Mouse (Mus musculus) myocyte (in vitro differentiated cells): Measurements from ENCODE around the gene Tacc2.

Experiments used
- CEBPB ChIP-seq: IDR thresholded peaks from 2 replicates; pipeline ENCODE4 v1.6.1; 2011; ENCODE audit warnings: mild to moderate bottlenecking, moderate library complexity; ENCODE audit not compliant: poor library complexity, insufficient read depth, severe bottlenecking
- E2F4 ChIP-seq: IDR thresholded peaks from one replicate; pipeline ENCODE4 v1.6.1; 2011; ENCODE audit warnings: mild to moderate bottlenecking, control low read depth, moderate library complexity; ENCODE audit not compliant: insufficient read depth
- MAX ChIP-seq: IDR thresholded peaks from one replicate; pipeline ENCODE4 v1.6.1; 2011; ENCODE audit warnings: low read depth, mild to moderate bottlenecking, control low read depth
- MYOG ChIP-seq, 3 experiments: IDR thresholded peaks; one replicate each; pipeline ENCODE4 v1.6.1; 2011; ENCODE audit warnings: control low read depth in 2 of 3, low read depth in 2 of 3, mild to moderate bottlenecking in 2 of 3; ENCODE audit not compliant: insufficient read length in 2 of 3, control insufficient read depth in 1 of 3, insufficient read depth in 1 of 3
- POLR2A ChIP-seq: IDR thresholded peaks from one replicate; pipeline ENCODE4 v1.6.1; 2011; ENCODE audit warnings: low read depth, mild to moderate bottlenecking, control low read depth, moderate library complexity; ENCODE audit not compliant: insufficient read length
- POLR2AphosphoS2 ChIP-seq: IDR thresholded peaks from one replicate; pipeline ENCODE4 v1.6.1; 2011; ENCODE audit warnings: low read depth, control low read depth; ENCODE audit not compliant: insufficient read length
- SRF ChIP-seq: IDR thresholded peaks from one replicate; pipeline ENCODE4 v1.6.1; 2011; ENCODE audit warnings: low read depth; ENCODE audit not compliant: control insufficient read depth, insufficient read length
- TCF12 ChIP-seq: IDR thresholded peaks from one replicate; pipeline ENCODE4 v1.6.1; 2011; ENCODE audit warnings: mild to moderate bottlenecking, control low read depth; ENCODE audit not compliant: poor library complexity, insufficient read depth, severe bottlenecking
- USF1 ChIP-seq: IDR thresholded peaks from one replicate; pipeline ENCODE4 v1.6.1; 2011; ENCODE audit warnings: low read depth, mild to moderate bottlenecking, control low read depth, moderate library complexity

- TF ChIP-seq MAX (no peak), POLR2A (no peak), SRF (no peak), CEBPB (no peak), TCF12 (no peak), POLR2AphosphoS2 (no peak), USF1 (no peak), MYOG (IDR thresholded peaks at IDR 0.05; ENCODE audit: control insufficient read depth in 1 of 3, insufficient read depth in 1 of 3, insufficient read length in 2 of 3, low read depth in 2 of 3) (peak in 1 of 3 experiments; percentile 27), E2F4 (no peak)
Measured at GRCm38 (mm10) chr7:130637811-130638210, 60.6 kb downstream of the Tacc2 start.
